Mouse (Mus musculus) layer of hippocampus, adult 18-20 months (tissue): ENCODE measurements around the gene Npr1. TPM values are rescaled to one million over a fixed set of nuclear protein-coding genes. Genes with fewer than 3 reads are reported as not detected.

ENCODE experiments used
- DNase-seq, 2 experiments: peaks; one replicate each; pipeline ENCODE4 v3.0.0; 2022; ENCODE audit warnings: low spot score in 2 of 2
- long read RNA-seq: library from polyadenylated mRNA; stranded (forward); transcript quantifications from one replicate; pipeline ENCODE4 v2.0.0, GENCODE M21; 2021
- total RNA-seq, 2 experiments: library from RNA; stranded (reverse); gene quantifications; 2 replicates each; pipeline ENCODE4 v1.2.3; 2021

The Npr1 gene
- 1 to 10 TPM; 5.7 to 5.9 TPM for total RNA-seq
- long read RNA-seq, full-length matches to known transcripts: 2 of 6 reads
- long read RNA-seq, partial matches to known transcripts: 2 of 6 reads
- long read RNA-seq, other reads (novel, unspliced or antisense): 2 of 6 reads

DNA sequence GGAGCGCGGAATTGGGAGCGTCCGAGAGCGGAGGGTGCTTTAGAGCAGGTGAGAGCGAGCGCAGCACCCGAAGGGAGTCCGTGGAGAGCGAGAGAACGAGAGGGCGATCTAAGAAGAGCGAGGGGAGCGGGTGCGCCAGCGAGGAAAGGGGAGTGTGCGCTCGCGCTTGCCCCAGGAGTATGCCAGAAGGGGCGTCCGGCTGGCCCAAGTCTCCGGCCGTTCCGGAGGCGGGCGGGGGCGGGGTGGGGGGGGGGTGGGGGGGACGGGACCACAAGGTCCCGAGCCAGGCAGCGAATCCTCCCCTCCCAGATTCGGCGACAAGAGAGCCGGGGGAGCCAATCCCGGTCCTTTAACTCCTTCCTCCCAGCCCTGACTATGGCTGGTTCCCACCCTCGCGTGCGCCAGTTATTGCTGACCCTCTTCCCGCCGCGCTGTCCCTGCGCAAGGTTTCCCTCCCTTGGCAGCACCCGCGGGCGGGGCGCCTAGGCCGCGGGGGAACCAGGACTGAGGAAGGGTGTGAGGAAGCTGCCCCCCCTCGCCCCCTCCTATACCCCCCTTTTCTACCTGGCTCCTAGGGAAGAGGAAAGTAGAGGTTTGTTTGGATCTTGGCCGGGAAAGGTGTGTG lies at the start of gene Npr1:
Gene Npr1 (minus strand): TSS at position 181 of the 625 bp plus-strand sequence.
- DNase-seq: no peak

DNA sequence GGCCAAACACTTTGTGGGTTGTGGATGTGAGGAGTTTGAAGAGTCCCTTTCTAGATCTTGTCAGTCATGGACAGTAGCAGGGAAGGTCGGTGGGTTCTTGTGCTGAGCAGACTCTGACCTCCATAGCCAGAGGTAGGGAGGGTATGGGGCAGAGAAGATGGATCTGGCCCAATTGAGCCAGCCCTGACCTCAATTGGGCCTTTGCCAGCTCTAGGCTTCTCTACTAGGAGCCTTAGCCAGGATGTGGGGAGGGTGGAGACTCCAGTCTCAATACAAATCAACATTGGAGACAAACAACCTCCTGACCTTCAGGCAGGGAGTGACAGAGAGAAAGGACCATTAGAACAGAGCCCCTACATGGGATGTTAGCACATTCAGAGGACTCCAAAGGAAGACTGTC lies 49.6 kb upstream of the Npr1 start:
- DNase-seq: no peak

- no peak for DNase-seq
These were observed 49.0 kb upstream of the Npr1 start for GRCm38 (mm10) chr3:90514691-90515090.

DNA sequence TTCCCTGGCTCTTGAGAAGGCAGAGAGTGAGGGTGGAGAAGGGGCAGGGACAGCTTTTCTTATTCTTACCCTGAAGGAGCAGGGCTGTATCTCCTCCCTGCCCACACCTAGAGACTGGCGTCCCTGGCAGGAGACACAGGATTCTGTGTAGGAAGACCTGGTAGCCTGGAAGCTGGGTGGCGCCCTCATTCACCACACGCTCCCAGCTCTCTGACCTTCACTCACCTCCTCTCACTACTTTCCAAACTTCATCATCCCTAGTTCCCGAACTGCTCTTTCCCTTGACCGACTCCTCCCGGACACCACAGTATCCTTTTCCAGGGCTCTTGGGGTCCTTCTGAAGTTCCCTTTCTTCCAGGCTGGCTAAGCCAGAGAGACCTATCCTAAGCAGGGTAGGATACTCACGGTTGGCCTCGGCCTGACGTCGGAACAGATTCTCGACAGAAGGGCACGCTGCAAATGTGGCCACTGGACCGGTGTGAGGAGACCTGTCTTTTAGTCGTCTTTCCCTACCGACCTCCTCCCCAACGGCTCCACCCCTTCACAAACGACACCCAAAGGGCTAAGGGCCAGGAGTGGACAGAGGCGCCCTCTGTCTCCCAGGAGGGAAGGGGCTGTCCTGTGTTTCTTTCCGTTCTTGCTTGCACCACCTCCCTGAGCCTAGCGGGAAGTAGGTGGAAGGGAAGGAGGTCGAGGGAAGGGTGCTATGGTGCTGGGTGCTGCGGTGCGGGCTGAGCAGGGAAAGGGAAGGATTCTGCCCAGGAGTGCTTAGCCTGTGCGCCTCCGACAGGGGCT lies 48.3 kb upstream of the Npr1 start, which contains the start of the genes S100a1 and S100a13:
Gene S100a1 (minus strand): TSS at position 597 of the 795 bp plus-strand sequence.
Gene S100a13 (plus strand): TSS at position 640 of the 795 bp plus-strand sequence.
- peak in 1 of 2 experiments; percentile 52 for DNase-seq

GRCm38 (mm10) chr3:90512948-90513642 lies 47.4 kb upstream of the Npr1 start:
- no peak for DNase-seq

DNA sequence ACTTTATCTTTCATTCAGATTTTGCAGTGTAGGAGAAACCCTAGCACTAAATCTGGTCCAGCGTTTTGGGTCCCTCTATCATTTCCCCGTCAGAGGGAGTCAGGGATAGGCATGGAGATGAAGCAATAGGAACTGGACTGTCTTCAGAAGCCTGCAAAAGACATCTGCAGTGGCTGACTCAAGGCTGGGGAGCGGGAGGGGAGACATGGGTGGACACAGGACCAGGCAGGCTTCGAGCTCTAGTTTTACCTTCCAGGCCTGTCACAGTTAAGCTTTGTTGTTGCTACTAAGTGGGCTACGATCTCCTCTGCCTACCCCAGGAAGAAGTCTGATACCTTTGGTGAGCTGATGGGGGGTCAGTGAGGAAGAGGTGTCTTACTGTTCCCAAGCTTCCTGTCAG lies 46.6 kb upstream of the Npr1 start:
- no peak for DNase-seq

GRCm38 (mm10) chr3:90509747-90510123 lies 44.1 kb upstream of the Npr1 start:
- DNase-seq: no peak

DNA sequence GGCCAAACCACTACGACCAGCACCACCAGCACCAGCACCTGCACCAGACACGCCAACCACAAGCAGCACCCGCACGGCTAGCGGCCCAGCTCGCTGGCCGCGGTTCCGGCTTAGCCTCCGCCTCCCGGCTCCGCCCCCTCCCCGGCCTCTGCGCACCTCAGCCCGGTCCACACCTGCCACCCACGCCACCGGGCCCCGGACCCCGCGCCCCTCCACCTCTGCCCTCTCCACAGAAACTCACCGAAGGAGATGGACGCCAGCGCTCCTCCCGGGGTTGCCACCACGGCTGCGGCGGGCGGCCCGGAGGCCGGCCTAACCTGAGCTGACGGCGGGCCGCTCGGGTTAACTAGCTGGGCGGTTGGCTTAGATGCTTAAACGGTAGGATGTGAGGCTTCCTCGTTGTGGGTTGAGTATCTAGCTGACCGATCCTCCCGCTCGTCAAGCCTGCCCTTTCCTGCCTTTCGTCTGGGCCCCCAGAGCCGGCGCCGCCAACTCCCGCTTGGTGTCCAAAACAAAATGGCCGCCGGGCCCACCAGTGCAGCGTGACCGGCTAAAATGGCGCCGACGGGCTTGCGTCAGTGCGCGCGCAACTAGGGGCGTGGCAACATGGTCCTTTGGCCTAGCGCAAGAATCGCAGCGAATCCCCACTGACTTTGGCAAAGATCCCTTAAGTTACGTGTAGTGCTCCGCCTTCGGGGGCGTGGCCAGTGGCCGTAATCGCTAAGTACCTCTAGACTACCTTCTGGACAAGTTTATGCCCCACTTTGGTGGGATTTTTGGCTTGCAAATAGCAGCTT lies 43.5 kb upstream of the Npr1 start, which contains the start of gene Chtop:
Gene Chtop (minus strand): TSS at position 549 of the 797 bp plus-strand sequence.
- peak; percentile 98 to 99 for DNase-seq

GRCm38 (mm10) chr3:90508287-90508949 lies 42.8 kb upstream of the Npr1 start:
- no peak for DNase-seq

DNA sequence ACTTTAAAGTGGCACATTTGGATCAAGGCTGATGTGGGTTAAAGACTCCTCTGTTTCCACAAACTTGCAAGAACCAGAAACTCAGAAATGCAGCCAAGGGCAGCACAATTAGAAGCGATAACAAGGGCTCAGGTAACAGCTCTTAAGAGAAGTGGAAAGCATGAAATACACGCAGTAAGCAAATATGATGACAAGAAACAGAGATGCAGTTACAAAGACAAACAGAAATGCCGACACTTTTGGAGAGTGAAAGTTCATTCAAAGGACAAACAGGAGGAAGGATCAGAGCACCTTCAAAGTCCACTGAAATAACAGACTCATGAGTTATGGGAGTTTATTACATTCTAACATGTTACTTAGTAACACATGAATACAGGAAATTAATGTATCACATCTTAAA lies 40.7 kb upstream of the Npr1 start:
- no peak for DNase-seq

DNA sequence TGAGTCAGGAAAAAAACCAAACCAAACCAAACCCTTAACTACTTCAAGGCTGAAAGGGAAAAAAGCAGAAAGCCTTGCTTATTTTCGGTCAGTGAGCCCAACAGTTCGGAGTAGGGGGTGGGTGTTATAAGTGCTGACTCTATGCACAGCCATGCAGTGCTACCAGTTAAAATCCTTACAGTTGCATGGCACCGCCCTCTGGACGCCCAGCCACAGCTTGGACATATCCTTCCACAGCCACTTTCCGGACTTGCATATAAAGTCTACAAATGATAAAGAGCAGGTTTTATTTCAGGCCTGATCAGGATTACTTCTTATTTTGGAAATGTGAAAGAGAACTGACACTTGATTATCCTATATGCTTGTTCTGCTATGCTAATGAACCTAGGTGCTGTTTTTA lies 39.5 kb upstream of the Npr1 start:
- no peak for DNase-seq

- DNase-seq: no peak
These were observed 37.8 kb upstream of the Npr1 start for GRCm38 (mm10) chr3:90503444-90503843.

DNA sequence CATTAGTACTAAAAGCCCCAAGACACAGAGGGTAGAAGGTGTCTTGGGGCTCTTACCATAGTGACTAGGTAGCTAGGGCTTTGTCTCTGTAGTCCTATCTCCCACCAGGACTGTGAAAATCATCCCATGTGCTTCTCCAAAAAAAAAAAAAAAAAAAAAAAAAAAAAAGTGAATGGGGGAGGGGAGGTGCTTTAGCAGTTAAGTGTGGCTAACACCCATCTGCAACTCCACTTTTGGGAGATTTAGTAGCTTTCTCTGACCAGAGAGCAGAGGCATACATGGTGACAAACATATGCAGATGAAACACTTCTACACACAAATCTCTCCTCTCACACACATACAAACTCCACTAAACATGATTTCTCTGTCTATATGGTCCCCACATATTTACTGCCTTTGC lies 31.9 kb upstream of the Npr1 start:
- no peak for DNase-seq

DNA sequence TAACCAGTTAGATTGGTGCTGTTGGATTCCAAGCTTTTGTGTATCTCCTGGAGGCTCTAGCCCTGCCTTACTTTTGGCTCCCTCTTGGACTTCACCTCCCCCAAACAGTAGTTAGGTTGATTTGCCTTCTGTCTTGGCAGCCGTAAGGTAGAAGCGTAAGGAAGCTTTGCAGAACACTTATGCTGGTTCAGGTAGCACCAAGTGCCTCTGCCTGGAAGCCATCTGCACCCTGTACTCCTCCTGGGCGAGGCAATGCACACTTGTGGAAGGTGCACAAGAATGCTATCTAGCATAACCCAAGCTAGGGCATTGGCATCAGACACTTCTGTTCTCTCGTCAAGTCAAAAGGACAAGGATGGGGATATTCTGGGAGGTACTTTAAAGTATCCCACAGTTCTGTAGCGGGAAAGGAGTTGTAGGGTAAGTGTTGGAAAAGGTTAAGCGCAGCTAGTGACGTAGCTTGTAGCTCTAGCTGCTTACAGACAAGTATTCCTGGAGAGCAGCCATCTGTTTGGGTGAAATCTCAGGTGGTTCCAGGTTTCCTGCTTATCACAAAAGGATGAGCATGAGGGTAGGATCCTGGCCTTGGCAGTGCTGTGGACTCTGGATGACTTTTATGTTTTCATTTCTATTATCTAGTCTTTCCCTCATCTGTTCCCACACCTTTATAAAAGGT lies 30.3 kb upstream of the Npr1 start:
- no peak for DNase-seq

- no peak for DNase-seq
These were observed 28.3 kb upstream of the Npr1 start for GRCm38 (mm10) chr3:90493831-90494540.

GRCm38 (mm10) chr3:90491350-90491749 lies 25.7 kb upstream of the Npr1 start:
- peak in 1 of 2 experiments; percentile 44 for DNase-seq

- DNase-seq: peak; percentile 91 to 97
These were observed 25.1 kb upstream of the Npr1 start, which contains the start of gene Snapin for GRCm38 (mm10) chr3:90490696-90491256. TSS of gene Snapin (minus strand) at chr3:90491033.

GRCm38 (mm10) chr3:90488576-90488975 lies 22.9 kb upstream of the Npr1 start:
- no peak for DNase-seq

- DNase-seq: no peak
These were observed 21.3 kb upstream of the Npr1 start for GRCm38 (mm10) chr3:90486998-90487397.
